Mouse (Mus musculus): ENCODE measurements around the gene Tmem192. TPM values are rescaled to one million over a fixed set of nuclear protein-coding genes. Genes with fewer than 3 reads are reported as not detected.
"Not testable (repeated sequence)": the region's sequence is repeated elsewhere in the genome, so short reads cannot be mapped to it uniquely, and the experiment has no call there.

Tmem192 gene
- polyA plus RNA-seq, 1 experiment from 2014 or later: 44.1 TPM

- H3K4me1 ChIP-seq (replicated peaks; ENCODE audit: control insufficient read depth, insufficient read depth, low read length): no peaks in the 10 kb centered on the region
- H3K4me2 ChIP-seq (ENCODE audit: low read length): no peak overlapping the region
- H3K4me3 ChIP-seq (ENCODE audit: low read depth, low read length): no peak overlapping the region
- ATAC-seq (replicated peaks; ENCODE audit: low FRiP score, low TSS enrichment, low read depth) (no peak), DNase-seq (ENCODE audit: low spot score) (no peak)
- no peak overlapping the region for H3K27ac ChIP-seq (ENCODE audit: low read depth)
- no peaks in the 10 kb centered on the region for H3K27me3 ChIP-seq (replicated peaks; ENCODE audit: control insufficient read depth, insufficient read depth, low read length)
- no peak overlapping the region for H3K9ac ChIP-seq (ENCODE audit: low read length)
- H3K36me3 ChIP-seq (ENCODE audit: control insufficient read depth, insufficient read depth, low read length): no peaks in the 10 kb centered on the region
- H3K9me3 ChIP-seq (ENCODE audit: control insufficient read depth, low read length): no peaks in the 10 kb centered on the region
- WGBS: 87% methylated on average over 4 of the region's 4 CpGs
Observed at GRCm38 (mm10) chr8:64998806-64999365, 51.9 kb downstream of the Tmem192 start.

GRCm38 (mm10) chr8:65007616-65008015 lies 60.6 kb downstream of the Tmem192 start:
- H3K27ac ChIP-seq (ENCODE audit: low read depth); H3K36me3 ChIP-seq (ENCODE audit: control insufficient read depth, insufficient read depth, low read length); H3K9me3 ChIP-seq (ENCODE audit: control insufficient read depth, low read length); ATAC-seq (replicated peaks; ENCODE audit: low FRiP score, low TSS enrichment, low read depth); DNase-seq (ENCODE audit: low spot score); H3K27me3 ChIP-seq (replicated peaks; ENCODE audit: control insufficient read depth, insufficient read depth, low read length); H3K4me1 ChIP-seq (replicated peaks; ENCODE audit: control insufficient read depth, insufficient read depth, low read length); H3K9ac ChIP-seq (ENCODE audit: low read length); H3K4me2 ChIP-seq (ENCODE audit: low read length); H3K4me3 ChIP-seq (ENCODE audit: low read depth, low read length): not testable (repeated sequence)
- WGBS: 87% methylated on average over 6 of the region's 6 CpGs

GRCm38 (mm10) chr8:65018423-65018822 lies 71.4 kb downstream of the Tmem192 start, which contains the start of the genes Trim61 and Trim60:
TSS of gene Trim61 (minus strand) at chr8:65018523.
TSS of gene Trim60 (minus strand) at chr8:65018584.
- no peak within 1 kb of the TSS for H3K27ac ChIP-seq (ENCODE audit: low read depth)
- ATAC-seq (replicated peaks; ENCODE audit: low FRiP score, low TSS enrichment, low read depth): no peak
- WGBS: 88% methylated on average over 8 of the region's 8 CpGs

More at GRCm38 (mm10) chr8:65018423-65018822, 71.4 kb downstream of the Tmem192 start, which contains the start of the genes Trim61 and Trim60:
- Histone ChIP-seq H3K4me2 (ENCODE audit: low read length) (no peak within 1 kb of the TSS), H3K27me3 (replicated peaks; ENCODE audit: control insufficient read depth, insufficient read depth, low read length) (no peaks in the 10 kb centered on the region), H3K9ac (ENCODE audit: low read length) (no peak within 1 kb of the TSS), H3K36me3 (ENCODE audit: control insufficient read depth, insufficient read depth, low read length) (no peaks in the 10 kb centered on the region), H3K4me3 (ENCODE audit: low read depth, low read length) (no peak within 1 kb of the TSS), H3K4me1 (replicated peaks; ENCODE audit: control insufficient read depth, insufficient read depth, low read length) (no peaks in the 10 kb centered on the region), H3K9me3 (ENCODE audit: control insufficient read depth, low read length) (no peaks in the 10 kb centered on the region)
- DNase-seq (ENCODE audit: low spot score): no peak

Other genes with a start within 250 kb of the Tmem192 start
- gene Msmo1, start 213.4 kb upstream of the Tmem192 start, polyA plus RNA-seq (2014; fragmentation: Nextera tagmentation; extraction: Ambion mirVana): 184 and 220 TPM in 2 replicates
- 12.4 and 18.1 TPM in 2 replicates for gene Klhl2, start 97.2 kb upstream of the Tmem192 start, polyA plus RNA-seq (2014; fragmentation: Nextera tagmentation; extraction: Ambion mirVana)
- gene Trim75, start 40.6 kb downstream of the Tmem192 start, polyA plus RNA-seq (2014; fragmentation: Nextera tagmentation; extraction: Ambion mirVana): not detected in 2 replicates
- 0.39 TPM in 1 of 2 replicates, not detected in the other for gene Trim61, start 71.3 kb downstream of the Tmem192 start, polyA plus RNA-seq (2014; fragmentation: Nextera tagmentation; extraction: Ambion mirVana)
- gene Trim60, start 71.4 kb downstream of the Tmem192 start, polyA plus RNA-seq (2014; fragmentation: Nextera tagmentation; extraction: Ambion mirVana): not detected in 2 replicates
- 6.5 and 7.1 TPM in 2 replicates for gene Apela, start 90.2 kb downstream of the Tmem192 start, polyA plus RNA-seq (2014; fragmentation: Nextera tagmentation; extraction: Ambion mirVana)
- not detected in 2 replicates for gene Gm10663, start 127.8 kb downstream of the Tmem192 start, polyA plus RNA-seq (2014; fragmentation: Nextera tagmentation; extraction: Ambion mirVana)
- 12.0 and 14.3 TPM in 2 replicates for gene BC030870, start 182.4 kb downstream of the Tmem192 start, polyA plus RNA-seq (2014; fragmentation: Nextera tagmentation; extraction: Ambion mirVana)